Mouse (Mus musculus): ENCODE measurements around the gene Gm6164.
"Not testable (repeated sequence)": the region's sequence is repeated elsewhere in the genome, so short reads cannot be mapped to it uniquely, and the experiment has no call there.

GRCm38 (mm10) chr7:20168277-20168676, 37.1 kb downstream of the Gm6164 start, which contains the start of gene Vmn1r94:
- not testable (repeated sequence) for TF ChIP-seq POLR2A (IDR thresholded peaks at IDR 0.05; ENCODE audit: control insufficient read depth, low read depth, low read length); CTCF (IDR thresholded peaks at IDR 0.05; ENCODE audit: control insufficient read depth, insufficient read depth, insufficient replicate concordance, low read depth, low read length)

Data from testis, adult 2 months (tissue).